Mouse (Mus musculus) mammary gland, adult 2 months (tissue): ENCODE results near the gene Fam20b. TPM values are rescaled to one million over a fixed set of nuclear protein-coding genes. Genes with fewer than 3 reads are reported as not detected.

Experiments
- polyA plus RNA-seq: library from polyadenylated mRNA; depleted of rRNA; stranded (reverse); fragments of >200 nt; gene quantifications from 2 replicates; pipeline ENCODE4 v1.2.3, GENCODE M21; 2012; ENCODE audit warnings: low replicate concordance; rRNA removed

Fam20b gene
- 13.6 and 22.9 TPM in 2 replicates for polyA plus RNA-seq

DNA sequence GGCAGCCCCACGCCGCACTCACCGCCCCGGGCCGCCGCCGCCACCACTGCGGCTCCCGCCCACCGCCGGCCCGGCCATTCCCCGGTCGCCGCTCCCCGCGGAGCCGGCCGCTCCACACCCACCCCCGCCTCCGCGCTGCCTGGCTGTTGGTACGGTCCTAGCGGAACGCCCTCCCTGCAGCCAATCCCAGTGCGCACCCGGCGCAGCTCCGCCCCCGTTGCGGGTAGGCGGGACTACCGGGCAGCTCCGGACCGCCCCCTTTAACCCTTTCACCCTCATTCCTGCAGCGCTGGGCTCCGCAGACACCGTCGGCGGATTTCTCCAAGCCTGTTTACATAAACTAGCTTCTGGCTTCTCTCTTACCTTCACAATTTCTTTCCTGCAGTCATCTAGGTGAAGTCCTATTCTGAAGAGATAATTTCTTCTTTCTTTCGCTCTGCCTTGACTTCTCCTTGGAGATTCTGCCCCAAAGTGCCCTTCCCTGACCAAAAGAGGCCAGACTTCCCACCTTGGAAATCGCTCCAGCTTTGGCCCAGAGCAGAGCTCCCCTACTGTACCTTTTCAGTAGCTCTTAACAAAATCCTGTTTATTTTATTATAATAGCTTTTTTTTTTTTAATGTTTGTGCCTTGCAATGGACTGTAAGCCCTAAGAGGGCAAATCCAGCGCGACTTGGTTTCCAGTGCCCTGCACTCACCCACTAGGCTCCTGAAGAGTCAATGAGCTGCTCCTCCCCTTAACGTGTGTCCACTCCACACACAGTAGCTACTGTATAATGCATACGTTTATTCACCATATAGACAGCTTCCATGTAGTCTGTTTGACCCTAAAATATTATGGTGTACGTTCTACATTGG is at the start of gene Fam20b:
TSS of gene Fam20b (minus strand) at position 137 of the 856 bp plus-strand sequence.

GRCm38 (mm10) chr1:156674195-156675000 is 44.5 kb downstream of the Fam20b start, which contains the start of gene Tor3a:
Gene Tor3a, minus strand, starts transcription at chr1:156674356.

Other genes with a start within 250 kb of the Fam20b start
- gene Soat1, start 244.8 kb downstream of the Fam20b start, polyA plus RNA-seq = 19.3 and 44.4 TPM in 2 replicates
- 13.3 and 17.2 TPM in 2 replicates for gene Gm10031, start 195.1 kb downstream of the Fam20b start, polyA plus RNA-seq
- 8.1 and 9.2 TPM in 2 replicates for gene Abl2, start 160.3 kb downstream of the Fam20b start, polyA plus RNA-seq
- gene Tor3a, start 44.7 kb downstream of the Fam20b start, polyA plus RNA-seq = 34.5 and 104 TPM in 2 replicates
- 0.80 and 4.1 TPM in 2 replicates for gene Angptl1, start 119.5 kb upstream of the Fam20b start, polyA plus RNA-seq
- 7.4 and 15.0 TPM in 2 replicates for gene Ralgps2, start 220.5 kb upstream of the Fam20b start, polyA plus RNA-seq